Mouse (Mus musculus) left cerebral cortex, postnatal 14 days (tissue): ENCODE measurements around the gene Cyp2d12. TPM values are rescaled to one million over a fixed set of nuclear protein-coding genes. Genes with fewer than 3 reads are reported as not detected.
"Not testable (repeated sequence)": the region's sequence is repeated elsewhere in the genome, so short reads cannot be mapped to it uniquely, and the experiment has no call there.

Source experiments
- DNase-seq, 2 experiments: peaks; one replicate each; pipeline ENCODE4 v3.0.0; 2021 to 2022; ENCODE audit warnings: low spot score in 2 of 2, mixed read lengths in 1 of 2
- intact Hi-C: fragments of 180-260 bp; cut with DNase I; formaldehyde crosslinking; loops from one replicate; pipeline ENCODE4 v1.15.1; 2025
- long read RNA-seq, 2 experiments: library from polyadenylated mRNA; stranded (forward); transcript quantifications; one replicate each; pipeline ENCODE4 v2.0.0; 2021
- microRNA-seq, 2 experiments: library from miRNA; unstranded; fragments of <30 nt; microRNA quantifications; one replicate each; pipeline ENCODE4 v1.2.0; 2022
- total RNA-seq, 2 experiments: library from RNA; stranded (reverse); gene quantifications; 2 replicates each; pipeline ENCODE4 v1.2.3; 2021

Cyp2d12 gene
- not detected for total RNA-seq
- long read RNA-seq, experiment 1 = 0 reads
- long read RNA-seq, experiment 2 = 0 reads

- DNase-seq = no peak
- intact Hi-C loops = no loop called here
These were observed at the start of gene Cyp2d12 for GRCm38 (mm10) chr15:82554531-82555230. Cyp2d12 (plus strand) TSS chr15:82555072.

GRCm38 (mm10) chr15:82506971-82507370 is 47.9 kb upstream of the Cyp2d12 start:
- intact Hi-C loops = no loop called here
- DNase-seq = no peak

GRCm38 (mm10) chr15:82507740-82508139 is 47.1 kb upstream of the Cyp2d12 start:
- intact Hi-C loops, DNase-seq: not testable (repeated sequence)

DNA sequence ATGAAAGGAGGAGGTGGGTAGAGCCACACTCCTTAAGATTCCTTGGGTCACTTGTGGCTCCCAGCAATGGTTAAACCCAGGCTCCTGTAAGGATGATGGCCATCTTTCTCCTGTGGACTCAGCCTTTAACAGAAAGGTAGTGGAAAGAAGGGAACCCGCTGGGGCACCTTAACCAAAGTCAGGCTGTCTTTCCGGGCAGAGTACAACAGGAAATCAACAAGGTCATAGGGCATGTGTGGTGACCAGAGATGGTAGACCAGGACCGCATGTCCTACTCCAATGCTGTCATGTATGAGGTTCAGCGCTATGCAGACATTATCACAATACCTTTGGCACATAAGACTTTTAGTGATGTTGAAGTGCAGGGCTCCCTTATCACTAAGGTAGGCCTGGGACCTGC is 45.4 kb upstream of the Cyp2d12 start:
- intact Hi-C loops = not testable (repeated sequence)

DNA sequence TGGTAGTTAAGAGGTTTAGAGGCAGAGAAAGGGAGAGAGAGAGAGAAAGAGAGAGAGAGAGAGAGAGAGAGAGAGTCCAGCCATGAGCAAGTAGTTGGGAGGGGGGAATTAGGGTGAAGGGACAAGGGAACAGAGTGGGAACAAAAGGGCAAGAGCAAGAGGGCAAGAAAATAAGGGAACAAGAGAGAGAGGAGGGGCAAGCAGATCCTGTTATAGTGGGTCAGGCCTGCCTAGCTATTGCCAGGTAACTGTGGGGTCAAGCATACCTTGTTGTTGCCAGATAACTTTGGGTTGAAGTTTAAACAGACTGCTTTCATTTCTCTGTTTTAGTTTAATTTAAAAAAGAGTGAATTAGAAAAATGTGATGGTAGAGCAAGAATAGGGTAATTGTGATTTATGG is 44.4 kb upstream of the Cyp2d12 start:
- DNase-seq = not testable (repeated sequence)

More for the DNA sequence above, 45.4 kb upstream of the Cyp2d12 start:
- DNase-seq = not testable (repeated sequence)

DNA sequence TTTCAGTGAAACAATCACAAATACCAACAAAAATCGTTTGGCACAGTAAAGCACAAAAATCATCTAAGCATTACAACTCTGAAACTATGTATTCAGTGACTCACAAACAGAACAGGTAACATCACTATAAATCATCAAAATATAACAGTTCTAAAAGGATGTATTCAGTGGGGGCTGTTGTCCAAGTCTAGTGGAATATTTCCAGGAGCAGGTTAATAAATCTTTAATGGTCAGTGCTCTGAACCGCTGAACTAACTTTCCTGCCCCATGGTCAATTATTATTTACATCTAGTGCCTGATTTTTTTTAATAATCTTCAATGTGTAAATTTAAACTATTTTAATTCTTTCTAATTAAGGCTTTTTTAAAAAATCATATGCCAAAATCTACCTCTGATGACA is 42.8 kb upstream of the Cyp2d12 start:
- DNase-seq, intact Hi-C loops: not testable (repeated sequence)

More for the DNA sequence above, 44.4 kb upstream of the Cyp2d12 start:
- intact Hi-C loops = not testable (repeated sequence)

- DNase-seq, intact Hi-C loops: not testable (repeated sequence)
These were observed 38.7 kb upstream of the Cyp2d12 start for GRCm38 (mm10) chr15:82516174-82516573.

- intact Hi-C loops, DNase-seq: not testable (repeated sequence)
These were observed 27.5 kb upstream of the Cyp2d12 start for GRCm38 (mm10) chr15:82527371-82527770.

DNA sequence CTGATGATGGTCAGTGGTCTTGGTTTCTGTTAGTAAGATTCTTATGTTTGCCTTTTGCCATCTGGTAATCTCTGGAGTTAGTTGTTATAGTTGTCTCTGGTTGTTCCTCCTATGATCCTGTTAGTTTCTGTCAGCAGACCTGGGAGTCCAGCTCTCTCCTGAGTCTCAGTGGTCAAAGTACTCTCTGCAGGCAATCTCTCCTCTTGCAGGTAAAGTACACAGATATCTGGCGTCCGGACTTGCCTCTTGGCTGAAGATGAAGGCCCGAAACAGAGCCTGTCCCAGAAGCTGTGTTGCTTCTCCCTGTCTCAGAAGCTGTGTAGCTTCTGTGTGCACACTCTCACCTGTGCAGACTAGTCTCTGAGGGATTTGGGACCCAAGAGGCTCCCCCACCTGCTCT is 22.2 kb upstream of the Cyp2d12 start:
- intact Hi-C loops, DNase-seq: not testable (repeated sequence)

GRCm38 (mm10) chr15:82542976-82543375 is 11.9 kb upstream of the Cyp2d12 start:
- DNase-seq, intact Hi-C loops: not testable (repeated sequence)

DNA sequence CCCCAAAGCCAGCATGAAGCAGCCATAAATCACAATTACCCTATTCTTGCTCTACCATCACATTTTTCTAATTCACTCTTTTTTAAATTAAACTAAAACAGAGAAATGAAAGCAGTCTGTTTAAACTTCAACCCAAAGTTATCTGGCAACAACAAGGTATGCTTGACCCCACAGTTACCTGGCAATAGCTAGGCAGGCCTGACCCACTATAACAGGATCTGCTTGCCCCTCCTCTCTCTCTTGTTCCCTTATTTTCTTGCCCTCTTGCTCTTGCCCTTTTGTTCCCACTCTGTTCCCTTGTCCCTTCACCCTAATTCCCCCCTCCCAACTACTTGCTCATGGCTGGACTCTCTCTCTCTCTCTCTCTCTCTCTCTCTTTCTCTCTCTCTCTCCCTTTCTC is 10.3 kb upstream of the Cyp2d12 start:
- DNase-seq, intact Hi-C loops: not testable (repeated sequence)

- intact Hi-C loops, DNase-seq: not testable (repeated sequence)
These were observed 7.1 kb upstream of the Cyp2d12 start for GRCm38 (mm10) chr15:82547753-82548152.

GRCm38 (mm10) chr15:82553211-82553610 is 1.7 kb upstream of the Cyp2d12 start:
- DNase-seq, intact Hi-C loops: not testable (repeated sequence)

DNA sequence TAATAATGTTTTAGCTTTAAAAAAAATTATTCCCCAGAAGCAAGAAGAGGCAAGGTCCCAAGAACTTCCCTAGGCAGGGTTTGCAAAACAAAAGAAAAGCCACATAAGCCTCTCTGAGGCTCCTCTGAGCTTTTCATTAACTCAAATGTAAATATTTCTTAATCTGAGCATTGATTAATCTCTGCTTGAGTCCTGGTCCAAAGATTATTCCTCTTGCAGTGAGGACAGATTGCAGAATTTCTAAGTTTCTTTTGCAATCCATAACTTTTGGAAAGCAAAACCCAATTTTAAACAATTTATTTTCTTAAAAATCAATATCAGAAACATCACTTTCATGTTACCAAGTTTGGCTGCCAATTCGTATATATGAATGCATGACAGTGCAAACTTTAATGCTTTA is 18.0 kb downstream of the Cyp2d12 start:
- intact Hi-C loops = no loop called here
- DNase-seq = no peak

DNA sequence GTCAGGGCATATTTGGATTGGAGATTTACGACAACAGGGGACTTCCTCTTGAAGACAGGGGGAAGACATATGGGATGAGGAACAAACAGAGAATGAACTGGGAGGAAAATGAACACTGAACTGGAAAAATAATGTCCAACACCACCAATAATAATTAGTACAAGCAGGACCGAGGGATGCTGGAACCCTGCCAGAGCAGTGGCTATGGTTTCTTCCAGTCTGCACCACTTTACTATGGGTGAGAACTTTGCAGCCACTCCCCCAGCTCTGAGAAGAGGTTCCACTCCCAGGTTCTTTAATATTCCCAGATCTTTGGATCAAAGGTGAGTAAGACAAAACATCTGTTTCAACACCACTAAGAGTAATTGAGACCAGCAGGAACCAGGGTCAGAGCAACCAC is 24.2 kb downstream of the Cyp2d12 start:
- no peak for DNase-seq
- intact Hi-C loops = no loop called here

- no peak for DNase-seq
- intact Hi-C loops = no loop called here
These were observed 27.7 kb downstream of the Cyp2d12 start for GRCm38 (mm10) chr15:82582621-82583020.

Small RNA genes within 50 kb of the gene (microRNA-seq; reads per million reads assigned to microRNA genes)
- gene Gm27924 (0 reads per million in 2 experiments), gene Gm28023 (0 reads per million in 2 experiments)

Other genes with a start within 250 kb of the Cyp2d12 start
- 10 to 100 TPM; 35.7 to 37.8 TPM for gene Naga, start 216.1 kb upstream of the Cyp2d12 start, total RNA-seq
- 1 to 10 TPM; 1.2 to 1.3 TPM for gene Pheta2, start 216.1 kb upstream of the Cyp2d12 start, total RNA-seq
- gene Smdt1, start 216.1 kb upstream of the Cyp2d12 start, total RNA-seq = 100 to 1,000 TPM; 130 to 131 TPM
- 100 to 1,000 TPM; 174 to 193 TPM for gene Ndufa6, start 200.8 kb upstream of the Cyp2d12 start, total RNA-seq
- 10 to 100 TPM; 20.9 to 21.9 TPM for gene Cyp2d22, start 174.8 kb upstream of the Cyp2d12 start, total RNA-seq
- not detected for gene Cyp2d11, start 161.1 kb upstream of the Cyp2d12 start, total RNA-seq
- gene Cyp2d10, start 147.9 kb upstream of the Cyp2d12 start, total RNA-seq = not detected
- not detected for gene Cyp2d9, start 121.6 kb upstream of the Cyp2d12 start, total RNA-seq
- not detected for gene Cyp2d34, start 65.9 kb downstream of the Cyp2d12 start, total RNA-seq
- not detected for gene Cyp2d40, start 209.1 kb downstream of the Cyp2d12 start, total RNA-seq
- not detected for gene Cyp2d26, start 239.2 kb downstream of the Cyp2d12 start, total RNA-seq